Mouse (Mus musculus) cerebellum, postnatal 4 days (tissue): Measurements from ENCODE around the gene Supt4a.

Experiments used
- DNase-seq, 2 experiments: peaks; one replicate each; pipeline ENCODE4 v3.0.0; 2022; ENCODE audit warnings: low spot score in 2 of 2, mixed read lengths in 1 of 2

The Supt4a gene

GRCm38 (mm10) chr11:87751031-87751430 lies 13.7 kb downstream of the Supt4a start:
- DNase-seq: no peak

DNA sequence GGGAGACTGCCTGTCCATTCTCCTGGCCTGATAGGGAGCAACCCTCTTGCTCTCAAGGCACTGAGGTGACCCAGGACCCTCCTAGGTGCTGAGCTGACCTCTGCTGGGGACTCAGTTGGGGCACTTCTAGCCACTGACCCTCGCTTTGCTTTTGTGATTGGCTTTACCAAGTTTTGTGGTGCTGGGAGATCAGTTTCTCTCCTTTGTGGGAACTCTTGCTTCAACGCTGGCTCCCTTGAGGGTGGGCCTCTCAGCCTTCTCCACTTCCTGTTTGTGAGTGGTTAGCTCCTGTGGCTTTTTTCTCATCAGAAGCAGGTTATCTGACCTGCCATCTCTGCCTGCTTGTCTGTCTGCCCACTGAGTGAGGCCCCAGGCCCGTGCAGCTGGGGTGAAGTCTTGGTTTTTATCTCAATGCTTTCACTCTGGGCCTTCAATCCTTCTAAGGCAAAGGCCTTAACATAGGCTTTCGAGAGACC lies 14.2 kb downstream of the Supt4a start:
- DNase-seq: no peak

DNA sequence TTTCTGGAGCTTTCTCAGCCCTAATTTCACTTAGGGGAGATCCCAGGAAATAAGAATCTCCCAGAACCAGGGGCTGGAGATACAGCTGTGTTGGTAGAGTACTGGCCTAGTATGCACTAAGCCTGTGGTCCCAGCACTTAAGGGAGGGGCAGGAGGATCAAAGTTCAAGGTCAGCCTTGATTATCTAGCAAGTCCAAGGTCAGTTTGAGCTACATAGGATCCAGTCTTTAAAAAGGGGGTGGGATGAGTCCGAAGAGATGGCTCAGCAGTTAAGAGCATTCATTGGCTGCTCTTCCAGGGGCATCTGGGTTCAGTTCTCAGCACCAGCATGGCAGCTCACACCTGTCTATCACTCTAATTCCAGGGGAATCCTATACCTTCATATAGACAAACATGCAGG lies 15.0 kb downstream of the Supt4a start:
- no peak for DNase-seq

DNA sequence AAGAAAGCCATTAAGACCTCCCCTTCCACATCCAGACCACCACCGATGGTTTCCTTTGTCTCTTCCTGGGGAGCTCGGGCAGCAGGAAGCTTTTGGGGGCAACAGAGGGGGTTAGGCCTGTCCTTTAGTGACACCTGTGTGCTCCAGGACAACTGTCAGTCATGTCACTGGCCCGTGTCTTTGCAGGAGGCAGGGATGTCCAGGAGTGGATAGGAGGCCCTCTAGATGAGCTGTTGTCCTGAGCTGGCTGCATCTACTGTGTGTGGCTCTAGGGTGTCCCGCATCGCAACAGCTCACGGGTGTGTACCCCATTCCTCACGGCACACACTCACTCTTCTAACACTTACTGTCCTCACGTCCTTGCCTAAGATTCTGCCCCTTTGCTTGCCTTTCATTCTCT lies 15.9 kb downstream of the Supt4a start:
- DNase-seq: no peak

DNA sequence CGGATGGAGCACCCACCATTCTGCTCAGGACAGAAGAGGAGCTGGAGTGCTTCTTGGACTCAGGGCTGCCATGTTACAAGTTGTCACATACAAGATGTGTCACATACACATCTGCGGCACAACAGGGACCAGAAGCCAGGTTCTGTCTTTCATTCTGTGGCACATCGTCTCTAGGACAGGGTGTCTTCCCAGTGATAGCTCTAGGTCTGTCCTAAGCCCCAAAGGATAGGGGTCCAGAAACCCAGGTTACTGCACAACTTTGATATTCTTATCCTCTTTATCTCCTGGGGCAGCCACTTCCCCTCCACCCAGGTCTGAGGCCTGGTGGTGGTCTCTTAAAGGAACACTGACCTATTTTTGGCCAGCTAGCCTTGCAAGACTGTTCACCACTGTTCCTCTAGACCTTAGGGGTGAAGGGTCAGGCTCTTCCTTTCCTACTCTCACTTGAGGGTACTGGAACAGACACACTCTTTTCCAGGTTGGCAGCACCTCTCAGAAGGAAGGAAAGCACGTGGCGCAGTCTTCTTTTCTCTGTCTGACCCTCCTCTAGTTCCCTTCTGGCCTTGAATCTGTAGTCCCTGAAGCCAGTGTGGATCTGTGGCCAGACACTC lies 16.6 kb downstream of the Supt4a start:
- no peak for DNase-seq

DNA sequence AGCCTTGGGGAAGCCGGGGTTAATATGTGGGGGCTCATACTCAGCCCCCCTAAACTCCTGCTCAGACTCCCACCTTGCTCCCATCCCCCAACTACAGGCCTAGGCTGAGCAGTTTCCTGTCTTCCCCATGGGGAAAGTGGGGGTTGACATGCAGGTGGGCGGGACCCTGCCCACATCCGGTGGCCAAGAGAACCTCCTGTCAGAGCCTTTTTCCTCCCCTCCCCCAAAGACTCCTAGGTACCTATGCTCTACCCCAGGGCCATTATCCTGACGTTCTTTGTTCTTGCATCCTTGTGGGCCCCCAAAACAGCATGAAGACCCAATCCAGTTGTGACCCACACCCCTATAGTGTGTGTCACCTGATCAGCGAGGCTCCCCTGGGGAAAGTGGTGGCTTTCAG lies 17.3 kb downstream of the Supt4a start:
- no peak for DNase-seq

GRCm38 (mm10) chr11:87755360-87756017 lies 18.1 kb downstream of the Supt4a start:
- DNase-seq: no peak

DNA sequence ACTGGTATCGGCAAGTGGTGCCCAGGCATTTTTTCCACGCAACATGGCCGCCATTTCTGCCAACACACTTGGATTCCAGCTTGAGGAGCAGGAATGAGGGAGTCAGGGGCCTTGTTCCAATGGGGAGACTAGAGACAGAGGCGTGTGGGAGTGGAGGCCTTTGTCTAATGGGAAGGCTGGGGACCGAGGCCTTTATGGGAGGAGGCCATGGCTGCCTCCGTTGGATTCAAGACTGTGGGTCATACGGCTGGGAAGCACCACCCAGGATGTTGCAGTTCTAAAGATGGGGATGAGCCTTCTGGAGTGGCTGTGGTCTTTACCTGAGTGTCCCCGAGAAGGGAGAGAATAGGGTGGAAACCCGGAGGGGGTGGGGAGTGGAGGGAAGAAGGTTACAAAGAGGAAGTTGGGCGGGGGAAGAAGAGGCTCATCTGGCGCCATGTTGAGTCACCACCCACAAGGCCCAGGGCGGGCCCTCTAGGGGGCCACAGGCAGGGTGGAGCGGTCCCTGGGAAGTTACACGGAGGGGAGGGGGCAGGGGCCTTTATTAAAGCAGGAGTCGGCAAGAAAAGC lies 19.0 kb downstream of the Supt4a start:
- no peak for DNase-seq

DNA sequence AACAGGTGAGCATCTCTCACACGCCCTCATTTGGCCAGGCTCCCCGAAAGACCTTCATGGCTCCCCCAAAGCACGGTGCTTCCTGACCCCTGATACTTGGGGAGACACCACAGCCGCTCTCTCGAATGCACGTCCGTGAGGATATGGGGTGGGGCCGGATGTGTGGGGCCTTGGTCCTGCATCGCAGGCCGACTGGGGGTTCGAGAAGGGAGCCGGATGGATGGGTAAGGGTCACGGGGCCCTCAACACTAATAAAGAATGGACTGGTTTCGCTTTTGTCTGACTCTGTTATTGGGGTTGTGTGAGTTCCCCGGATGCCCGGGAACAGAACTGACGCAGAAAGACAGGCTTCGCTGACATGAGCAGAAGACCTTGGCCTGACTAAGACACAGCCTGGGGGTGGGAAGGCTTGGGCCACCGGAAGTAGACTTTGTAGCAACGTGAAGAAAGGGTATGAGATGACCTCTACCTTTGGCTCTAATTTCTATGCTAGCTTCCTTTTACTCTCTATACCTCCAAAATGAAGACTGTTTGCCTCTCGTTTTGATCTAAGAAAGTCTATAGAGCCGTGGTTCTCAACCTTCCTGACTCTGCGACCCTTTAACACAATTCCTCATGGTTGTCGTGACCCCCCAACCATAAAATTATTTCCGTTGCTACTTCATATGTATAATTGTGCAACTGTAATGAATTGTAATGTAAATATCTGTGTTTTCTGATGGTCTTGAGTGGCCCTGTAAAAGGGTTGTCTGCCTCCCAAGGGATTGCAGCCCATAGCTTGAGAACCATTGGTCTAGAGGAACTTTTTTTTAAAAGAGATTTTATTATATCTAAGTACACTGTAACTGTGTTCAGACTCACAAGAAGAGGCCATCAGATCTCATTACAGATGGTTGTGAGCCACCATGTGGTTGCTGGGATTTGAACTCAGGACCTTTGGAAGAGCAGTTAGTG lies 19.9 kb downstream of the Supt4a start:
- DNase-seq: no peak

GRCm38 (mm10) chr11:87758161-87758911 lies 21.0 kb downstream of the Supt4a start:
- DNase-seq: no peak

DNA sequence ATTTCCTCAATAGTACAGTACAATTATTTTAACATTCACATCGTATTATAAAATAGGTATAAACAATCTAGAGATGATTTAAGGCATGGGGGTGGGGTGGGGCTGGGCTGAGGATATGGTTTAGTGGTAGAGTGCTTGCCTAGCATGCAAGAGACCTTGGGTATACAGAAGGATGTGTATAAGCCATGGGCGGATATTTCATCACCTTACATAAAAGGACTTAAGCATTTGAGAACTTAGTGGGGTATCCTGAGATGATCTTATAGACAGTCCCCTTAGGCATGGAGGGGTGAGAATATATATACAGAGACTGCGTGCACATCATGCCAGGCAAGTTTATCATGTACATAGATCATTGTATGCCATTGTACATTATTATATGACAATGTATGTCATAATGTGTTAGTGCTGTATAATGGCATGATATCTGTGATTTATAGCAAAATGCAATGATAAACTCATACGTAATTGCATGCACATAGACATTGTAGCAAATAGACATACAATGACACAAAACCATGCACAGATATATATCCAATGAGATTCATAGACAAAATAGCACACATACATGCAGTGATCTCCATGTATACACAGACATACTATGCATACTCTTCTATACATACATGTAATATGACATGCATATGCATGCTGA lies 21.7 kb downstream of the Supt4a start:
- no peak for DNase-seq

DNA sequence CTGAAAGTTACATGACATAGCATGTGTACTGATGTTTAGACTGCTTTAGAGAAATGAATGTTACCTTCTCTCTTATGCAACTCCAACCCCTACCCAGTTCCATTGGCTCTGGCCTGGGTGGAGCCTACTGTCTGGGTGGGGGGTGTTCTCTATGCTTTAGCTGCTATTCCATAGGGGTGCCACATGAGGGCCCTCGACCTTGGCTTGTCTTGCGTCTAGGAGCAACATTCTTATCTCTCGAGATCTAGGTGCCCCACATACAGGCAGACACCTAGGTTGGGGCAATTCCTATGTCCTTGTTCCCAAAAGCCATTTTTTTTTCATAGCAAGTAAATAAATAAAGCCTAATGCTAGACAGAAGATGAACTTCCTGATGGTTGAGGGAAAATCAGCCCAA lies 22.3 kb downstream of the Supt4a start:
- DNase-seq: peak in 1 of 2 experiments; percentile 39

DNA sequence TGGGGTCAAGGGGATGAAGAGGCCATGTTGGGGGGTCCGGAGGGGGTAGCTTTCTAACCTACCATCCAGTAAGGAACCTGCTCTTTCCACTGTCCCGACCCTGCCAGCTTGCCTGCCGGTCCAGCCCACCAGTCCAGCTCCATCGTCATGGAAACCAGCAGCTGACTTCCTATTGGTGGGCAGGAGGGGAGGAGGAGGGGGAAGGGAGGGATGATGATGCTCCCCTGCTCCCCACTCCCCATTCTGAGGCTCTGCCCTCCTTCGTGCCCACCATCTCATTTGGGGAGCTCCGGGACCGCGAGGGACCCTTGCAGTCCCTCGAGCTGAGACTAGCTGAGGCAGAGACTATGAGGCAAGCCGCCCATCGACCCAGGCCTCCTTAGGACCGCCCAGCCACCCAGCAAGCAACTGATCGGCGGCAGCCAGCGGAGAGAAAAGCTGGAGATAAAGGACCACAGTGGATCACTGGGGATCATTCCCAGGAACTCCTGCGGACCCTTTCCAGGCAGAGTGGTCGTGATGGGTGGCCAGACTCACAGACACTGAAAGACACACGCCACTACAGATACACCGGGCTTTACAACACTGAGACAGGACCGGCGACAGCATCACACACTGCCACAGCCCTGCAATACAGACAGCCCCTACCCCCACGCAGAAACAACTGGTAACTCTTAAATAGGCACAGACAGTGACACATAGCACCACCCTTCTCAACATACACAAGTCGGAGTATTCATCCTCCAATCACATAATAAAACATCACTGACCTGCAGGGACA lies 23.1 kb downstream of the Supt4a start, which contains the start of gene Tspoap1:
Tspoap1 (plus strand) TSS at position 241 of the 781 bp plus-strand sequence.
- peak in 1 of 2 experiments; percentile 67 for DNase-seq

- no peak for DNase-seq
These were observed 23.9 kb downstream of the Supt4a start for GRCm38 (mm10) chr11:87761181-87761721.

DNA sequence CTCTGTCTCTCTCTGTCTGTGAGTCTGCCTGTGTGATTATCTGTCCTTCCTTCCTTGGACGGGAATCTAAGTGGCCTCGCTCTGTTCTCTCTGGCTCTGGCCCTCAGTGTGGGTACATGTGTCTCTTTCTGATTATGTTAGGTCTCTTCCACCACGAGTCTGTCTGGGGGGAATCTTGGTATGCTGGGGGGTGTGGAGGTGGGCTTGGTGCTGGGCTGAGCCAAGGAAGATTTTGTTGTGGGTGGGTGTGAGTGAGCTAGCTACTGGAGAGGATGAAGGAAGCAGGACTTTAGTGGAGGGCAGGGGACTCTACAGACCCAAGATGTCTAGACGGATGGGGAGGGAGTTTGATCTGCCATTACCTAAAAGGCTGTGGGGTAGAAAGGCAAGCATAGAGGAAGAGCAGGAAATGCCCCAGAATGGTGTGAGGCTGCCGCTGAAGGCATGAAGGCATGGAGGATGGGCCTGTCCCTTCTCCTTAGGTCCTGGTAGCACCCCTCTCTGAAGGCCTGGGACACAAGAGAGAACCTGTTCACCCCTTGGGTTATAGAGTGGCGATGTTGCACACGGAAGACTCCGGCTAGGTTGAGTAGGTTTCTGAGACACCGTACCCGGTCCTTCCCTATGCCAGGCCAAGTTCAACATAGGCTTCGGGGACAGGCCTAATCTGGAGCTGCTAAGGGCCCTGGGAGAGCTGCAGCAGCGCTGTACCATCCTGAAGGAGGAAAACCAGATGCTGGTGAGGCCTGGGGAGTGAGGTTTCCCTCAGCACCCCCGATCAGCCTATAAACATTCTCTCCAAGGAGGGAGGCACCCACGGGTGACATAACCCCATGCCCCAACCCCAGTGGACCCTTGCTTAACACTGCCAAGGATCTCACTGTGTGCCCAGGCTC lies 24.7 kb downstream of the Supt4a start:
- DNase-seq: no peak

DNA sequence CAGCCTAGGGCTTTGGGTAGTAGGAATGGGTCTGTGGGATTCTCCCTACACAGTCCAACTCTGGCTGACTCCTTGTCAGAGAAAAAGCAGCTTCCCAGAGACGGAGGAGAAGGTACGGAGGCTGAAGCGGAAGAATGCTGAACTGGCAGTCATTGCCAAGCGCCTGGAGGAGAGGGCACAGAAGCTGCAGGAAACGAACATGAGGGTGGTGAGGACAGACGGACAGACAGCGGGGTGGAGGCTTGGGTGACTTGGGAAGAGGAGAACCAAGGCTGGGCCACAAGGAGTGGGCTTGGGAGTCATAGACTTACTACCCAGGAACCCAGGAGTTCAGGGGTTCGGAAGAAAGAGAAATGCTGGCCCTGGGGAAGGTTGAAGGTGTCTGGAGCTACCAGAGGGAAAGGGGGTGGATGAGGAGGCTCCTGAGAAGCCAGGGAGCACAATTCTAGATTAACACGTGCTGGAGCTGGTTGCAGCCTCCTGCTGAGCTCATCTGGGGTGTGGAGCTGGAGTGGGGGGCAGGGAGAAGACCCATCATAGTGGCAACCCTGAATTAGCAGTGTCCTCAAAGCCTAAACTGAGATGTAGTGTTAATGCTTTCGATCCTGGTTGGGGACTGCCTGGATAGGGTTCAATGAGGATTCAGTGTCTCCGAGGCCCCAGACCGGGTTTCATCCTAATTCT lies 25.5 kb downstream of the Supt4a start:
- DNase-seq: no peak

DNA sequence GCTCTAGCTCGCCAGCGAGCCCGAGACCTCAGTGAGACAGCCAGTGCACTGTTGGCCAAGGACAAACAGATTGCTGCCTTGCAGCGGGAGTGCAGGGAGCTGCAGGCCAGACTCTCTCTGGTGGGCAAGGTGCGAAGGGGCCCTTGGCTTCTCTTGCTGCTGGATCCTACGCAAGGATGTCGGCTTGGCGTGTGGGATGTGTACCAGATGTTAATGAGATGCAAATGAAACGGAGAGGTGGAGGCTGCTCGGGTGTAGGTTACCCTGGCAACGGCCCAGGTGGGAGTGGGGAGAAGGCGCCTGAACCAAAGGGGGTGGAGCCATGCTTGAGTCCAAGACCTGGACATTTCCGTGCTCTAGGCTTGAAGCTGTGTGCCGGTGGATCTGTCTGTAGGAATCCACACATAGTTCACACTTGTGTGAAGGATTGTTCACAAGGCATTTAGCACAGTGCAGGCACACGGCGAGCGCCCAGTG lies 26.2 kb downstream of the Supt4a start:
- DNase-seq: peak in 1 of 2 experiments; percentile 64
